Mouse (Mus musculus): ENCODE data around the gene Dynlrb2.
A peak's percentile ranks its signal among the peaks of the same experiment; 100 is the strongest.

The Dynlrb2 gene

DNA sequence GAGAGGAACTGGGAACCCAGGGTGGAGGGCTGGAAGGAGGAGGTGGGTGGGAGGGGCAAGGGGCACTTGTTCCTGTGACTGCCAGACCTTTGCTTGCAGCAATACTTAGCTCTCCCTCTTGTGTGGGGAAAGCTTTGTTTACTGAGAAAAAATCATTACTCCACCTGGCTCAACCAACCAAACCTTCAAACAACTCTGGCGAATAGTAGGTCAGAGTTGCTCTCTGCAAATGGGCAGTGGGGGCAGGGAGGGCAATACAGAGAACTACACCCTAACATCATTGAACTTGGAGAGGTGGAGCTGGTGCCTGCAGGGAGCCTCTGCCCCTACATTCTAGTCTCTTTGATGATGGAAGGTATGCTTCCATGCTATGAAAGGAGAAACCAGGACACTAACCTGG, 35.4 kb downstream of the Dynlrb2 start:
- no peak for DNase-seq (ENCODE audit: low spot score in 2 of 2)

DNA sequence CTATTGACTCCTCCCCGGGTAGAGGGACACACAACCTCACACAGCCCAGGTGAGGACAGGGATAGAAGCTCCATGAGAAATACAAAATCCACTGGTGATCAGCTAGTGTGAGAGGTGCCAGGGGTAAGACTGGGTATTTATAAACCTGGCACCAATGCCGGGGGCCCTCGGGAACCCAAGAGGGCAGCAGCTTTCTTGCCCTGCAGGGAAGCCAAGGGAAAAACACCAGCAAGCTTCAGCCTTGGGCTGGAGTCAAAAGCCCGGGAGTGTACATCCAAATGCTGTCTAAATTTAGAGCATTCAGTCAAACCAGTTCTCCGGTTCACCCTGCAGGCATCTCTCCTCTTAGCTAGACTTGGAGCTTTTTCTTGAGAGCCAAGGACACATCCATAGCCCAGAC, 38.1 kb downstream of the Dynlrb2 start:
- no peak for DNase-seq (ENCODE audit: low spot score in 2 of 2)

DNA sequence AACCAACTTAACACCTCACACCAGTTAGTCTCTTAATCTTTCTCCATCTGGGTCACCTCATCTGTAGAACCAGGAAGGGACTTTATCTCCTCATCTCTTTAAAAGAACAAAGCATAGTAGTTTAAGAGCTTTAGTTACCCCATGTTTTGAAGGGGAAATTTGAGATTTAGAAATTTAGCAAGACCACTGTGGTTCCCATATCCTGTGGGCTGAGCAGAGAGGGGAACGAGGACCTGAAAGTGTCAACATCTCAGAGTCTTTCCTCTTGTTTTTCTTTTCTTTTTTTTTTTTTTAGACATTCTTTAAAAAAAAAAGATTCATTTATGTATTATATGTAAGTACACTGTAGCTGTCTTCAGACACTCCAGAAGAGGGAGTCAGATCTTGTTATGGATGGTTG, 38.6 kb downstream of the Dynlrb2 start:
- no peak for DNase-seq (ENCODE audit: low spot score in 2 of 2)

DNA sequence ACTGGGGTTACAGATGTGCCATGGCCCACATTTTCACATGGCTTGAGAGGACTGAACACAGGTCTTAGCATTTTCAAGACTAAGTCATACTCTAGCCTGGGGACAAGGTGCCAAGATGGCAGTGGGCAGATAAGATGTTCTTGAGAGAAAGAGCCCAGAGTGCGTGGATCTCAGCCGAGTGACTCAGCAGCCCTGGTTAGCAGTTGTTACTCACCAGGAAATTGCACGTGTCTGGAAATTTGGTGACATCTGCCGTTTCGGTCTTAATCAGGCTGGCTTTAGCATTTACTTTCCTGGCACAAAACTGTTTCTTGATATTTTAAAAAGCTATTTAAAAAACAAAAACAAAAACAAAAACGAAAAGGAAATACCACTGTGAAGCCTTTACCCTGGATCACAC, 47.5 kb downstream of the Dynlrb2 start:
- peak in 1 of 2 experiments; percentile 66 for DNase-seq (ENCODE audit: low spot score in 2 of 2)

DNA sequence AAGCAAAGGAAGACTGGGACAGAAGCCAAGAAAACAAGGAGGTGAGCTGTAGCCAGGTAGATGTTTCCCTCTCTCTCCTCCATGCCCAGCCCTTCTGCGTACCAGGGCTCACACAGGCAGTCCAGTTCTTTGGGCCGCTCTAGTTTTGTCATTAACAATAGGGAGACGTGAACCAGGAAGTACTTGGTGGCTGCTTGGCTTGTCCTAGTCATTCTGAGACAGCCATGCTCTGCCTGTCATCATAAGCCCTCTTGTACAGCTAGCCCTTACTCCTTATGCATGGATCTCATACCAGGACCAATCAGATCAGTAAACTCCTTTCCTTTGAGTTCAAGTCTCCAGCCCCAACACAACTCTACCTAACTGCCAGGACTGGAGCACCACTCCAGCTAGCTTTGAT, 48.0 kb downstream of the Dynlrb2 start:
- no peak for DNase-seq (ENCODE audit: low spot score in 2 of 2)

Measured in left cerebral cortex, adult 9 months (tissue).